Mouse (Mus musculus) inflammation-experienced regulatory T-cells (primary cell): ENCODE measurements around the gene Rhox2c. TPM values are rescaled to one million over a fixed set of nuclear protein-coding genes. Genes with fewer than 3 reads are reported as not detected.

ENCODE experiments used
- polyA plus RNA-seq, 2 experiments: library from polyadenylated mRNA; unstranded; fragments of 100-300 nt; shearing (Covaris generic); gene quantifications; one replicate each; pipeline ENCODE4 v1.2.1; 2017

Rhox2c gene
- not detected for polyA plus RNA-seq

GRCm38 (mm10) chrX:37453380-37453779 is at the start of gene Rhox2c:
Rhox2c (plus strand) TSS chrX:37453680.

GRCm38 (mm10) chrX:37411767-37412166 is 41.7 kb upstream of the Rhox2c start, which contains the start of gene Rhox2b:
Rhox2b (plus strand) TSS chrX:37412067.

GRCm38 (mm10) chrX:37432194-37432593 is 21.3 kb upstream of the Rhox2c start, which contains the start of gene Rhox4b:
Rhox4b (plus strand) TSS chrX:37432494.

GRCm38 (mm10) chrX:37458285-37458684 is 4.8 kb downstream of the Rhox2c start, which contains the start of gene Rhox3c:
Rhox3c (plus strand) TSS chrX:37458585.

GRCm38 (mm10) chrX:37480037-37480436 is 26.6 kb downstream of the Rhox2c start, which contains the start of gene Rhox4c:
Rhox4c (plus strand) TSS chrX:37480337.

GRCm38 (mm10) chrX:37514059-37514458 is 60.6 kb downstream of the Rhox2c start, which contains the start of gene Rhox4d:
Rhox4d (plus strand) TSS chrX:37514359.

Other genes with a start within 250 kb of the Rhox2c start
- not detected for gene Gm9, start 242.6 kb upstream of the Rhox2c start, polyA plus RNA-seq
- under 1 TPM in 1 of 2 experiments, not detected in 1; 0.54 TPM for gene Rhox1, start 231.4 kb upstream of the Rhox2c start, polyA plus RNA-seq
- gene Rhox2a, start 208.7 kb upstream of the Rhox2c start, polyA plus RNA-seq = not detected
- gene Rhox3a, start 203.8 kb upstream of the Rhox2c start, polyA plus RNA-seq = not detected
- not detected for gene Rhox4a, start 188.3 kb upstream of the Rhox2c start, polyA plus RNA-seq
- not detected for gene Rhox3a2, start 73.7 kb upstream of the Rhox2c start, polyA plus RNA-seq
- gene Rhox4a2, start 62.8 kb upstream of the Rhox2c start, polyA plus RNA-seq = under 1 TPM in 1 of 2 experiments, not detected in 1; 0.71 TPM
- not detected for gene Rhox2b, start 41.6 kb upstream of the Rhox2c start, polyA plus RNA-seq
- 1 to 10 TPM in 1 of 2 experiments, not detected in 1; 1.8 TPM for gene Rhox4b, start 21.2 kb upstream of the Rhox2c start, polyA plus RNA-seq
- 1 to 10 TPM in 1 of 2 experiments, not detected in 1; 1.5 TPM for gene Rhox3c, start 4.9 kb downstream of the Rhox2c start, polyA plus RNA-seq
- under 1 TPM in 1 of 2 experiments, not detected in 1; 0.10 TPM for gene Rhox4c, start 26.7 kb downstream of the Rhox2c start, polyA plus RNA-seq
- not detected for gene Rhox2d, start 39.7 kb downstream of the Rhox2c start, polyA plus RNA-seq
- under 1 TPM; 0.34 to 0.47 TPM for gene Rhox4d, start 60.7 kb downstream of the Rhox2c start, polyA plus RNA-seq
- not detected for gene Rhox2e, start 76.8 kb downstream of the Rhox2c start, polyA plus RNA-seq
- not detected for gene Rhox3e, start 88.3 kb downstream of the Rhox2c start, polyA plus RNA-seq
- 1 to 10 TPM in 1 of 2 experiments, under 1 TPM in 1; 0.35 to 2.6 TPM for gene Rhox4e, start 103.7 kb downstream of the Rhox2c start, polyA plus RNA-seq
- not detected for gene Rhox2f, start 117.7 kb downstream of the Rhox2c start, polyA plus RNA-seq
- gene Rhox3f, start 127.3 kb downstream of the Rhox2c start, polyA plus RNA-seq = not detected
- gene Rhox4f, start 154.0 kb downstream of the Rhox2c start, polyA plus RNA-seq = not detected
- not detected for gene Rhox3g, start 174.9 kb downstream of the Rhox2c start, polyA plus RNA-seq
- not detected for gene Rhox2g, start 189.8 kb downstream of the Rhox2c start, polyA plus RNA-seq
- gene Rhox4g, start 197.6 kb downstream of the Rhox2c start, polyA plus RNA-seq = not detected
- not detected for gene Rhox3h, start 215.1 kb downstream of the Rhox2c start, polyA plus RNA-seq
- not detected for gene Rhox2h, start 219.6 kb downstream of the Rhox2c start, polyA plus RNA-seq